Mouse (Mus musculus) heart, postnatal 0 days (tissue): ENCODE results near the gene Col17a1.

Experiments used
- CTCF ChIP-seq: IDR thresholded peaks from 2 replicates; pipeline ENCODE4 v1.5.1; 2016; ENCODE audit warnings: antibody characterized with exemption, control low read depth, low read depth
- EP300 ChIP-seq: IDR thresholded peaks from 2 replicates; pipeline ENCODE4 v1.6.1; 2016; ENCODE audit warnings: antibody characterized with exemption, low read depth

GRCm38 (mm10) chr19:47705772-47706309, 13.9 kb upstream of the Col17a1 start:
- TF ChIP-seq CTCF = no peak
- TF ChIP-seq EP300 = no peak
